Mouse (Mus musculus) thymus, postnatal 36 days (tissue): Measurements from ENCODE around the gene Pih1d1.
"Not testable (repeated sequence)": the region's sequence is repeated elsewhere in the genome, so short reads cannot be mapped to it uniquely, and the experiment has no call there.

Experiments
- DNase-seq, 2 experiments: peaks; one replicate each; pipeline ENCODE4 v3.0.0; 2022; ENCODE audit warnings: mixed read lengths in 2 of 2

Gene Pih1d1

DNA sequence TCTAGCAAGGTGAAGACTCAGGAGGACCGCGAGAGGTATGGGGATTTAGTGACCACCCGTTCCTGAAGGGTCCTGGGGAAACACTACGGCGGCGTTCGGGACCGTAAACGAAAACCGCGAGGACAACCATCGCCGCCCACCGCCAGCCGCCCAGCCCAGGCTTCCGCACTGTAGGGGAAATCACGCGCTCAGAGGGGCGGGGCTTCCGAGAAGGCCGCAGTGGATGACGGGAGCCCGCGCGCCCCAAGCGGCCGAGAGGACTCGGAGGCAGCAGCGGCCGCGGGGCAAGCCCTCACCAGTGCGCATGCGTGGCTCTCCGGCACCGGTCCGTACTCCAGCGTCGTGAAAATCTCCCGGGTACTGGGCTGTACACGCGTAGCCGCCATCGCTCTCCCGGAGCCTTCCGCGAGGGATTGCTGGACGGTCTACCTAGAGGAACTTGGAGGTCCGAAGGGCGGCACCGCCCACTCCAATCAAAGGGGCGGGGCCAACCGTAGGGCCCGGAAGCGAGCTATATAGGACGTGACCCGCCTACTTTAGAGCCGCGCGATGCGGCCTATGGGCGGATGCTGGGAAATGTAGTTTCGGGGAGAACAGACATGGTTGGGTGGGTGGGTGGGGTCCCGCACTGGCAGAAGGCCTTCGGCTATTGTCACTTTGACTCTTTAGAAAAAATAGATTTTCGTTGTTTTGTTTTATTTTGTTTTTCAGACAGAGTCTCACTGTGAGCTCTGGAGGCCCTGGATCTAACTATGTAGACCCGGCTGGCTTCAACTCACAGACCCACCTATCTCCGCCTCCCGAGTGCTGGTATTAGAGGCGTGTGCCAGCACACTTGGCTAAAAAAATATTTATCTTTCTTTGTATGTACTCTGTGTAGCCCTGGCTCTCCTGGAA, at the start of gene Pih1d1, which contains the start of gene Aldh16a1:
TSS of gene Pih1d1 (plus strand) at position 208 of the 897 bp plus-strand sequence.
TSS of gene Aldh16a1 (minus strand) at position 489 of the 897 bp plus-strand sequence.
- peak; percentile 97 to 98 for DNase-seq

DNA sequence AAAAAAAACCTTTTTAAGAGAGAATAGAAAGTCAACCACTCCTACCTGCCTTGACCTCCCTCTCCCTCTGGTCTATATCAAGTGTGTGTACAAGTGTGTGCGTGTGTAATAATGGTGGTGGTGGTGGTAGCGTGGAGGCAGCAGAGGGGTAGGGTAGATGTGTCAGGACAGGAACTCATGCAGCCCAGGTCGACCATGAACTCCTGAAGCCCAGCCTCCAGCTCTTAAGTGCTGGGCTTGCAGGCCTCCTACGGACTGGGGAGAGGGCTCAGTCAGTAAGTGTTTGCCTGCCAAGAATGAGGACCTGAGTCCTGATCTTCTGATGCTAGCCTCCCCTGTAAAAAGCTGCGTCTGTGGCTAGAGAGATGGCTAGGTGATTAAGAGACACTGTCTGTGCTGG, 49.2 kb upstream of the Pih1d1 start:
- no peak for DNase-seq

DNA sequence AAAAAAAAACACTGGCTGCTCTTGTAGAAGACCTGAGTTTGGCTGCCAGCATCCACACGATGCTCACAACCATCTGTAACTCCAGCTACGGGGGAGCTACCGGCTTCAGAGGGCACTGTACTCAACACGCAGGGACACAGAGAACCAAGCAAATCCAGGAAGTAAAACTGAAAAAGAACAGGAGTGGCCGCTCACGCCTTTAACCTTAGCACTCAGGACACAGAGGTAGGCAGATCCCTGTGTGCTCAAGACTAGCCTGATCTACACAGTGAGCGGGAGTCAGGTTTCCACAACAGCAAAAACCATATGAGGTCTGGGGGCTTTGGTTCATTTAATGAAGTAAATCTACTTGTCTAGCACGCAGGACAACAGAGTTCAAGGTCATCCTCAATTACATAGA, 48.6 kb upstream of the Pih1d1 start:
- no peak for DNase-seq

DNA sequence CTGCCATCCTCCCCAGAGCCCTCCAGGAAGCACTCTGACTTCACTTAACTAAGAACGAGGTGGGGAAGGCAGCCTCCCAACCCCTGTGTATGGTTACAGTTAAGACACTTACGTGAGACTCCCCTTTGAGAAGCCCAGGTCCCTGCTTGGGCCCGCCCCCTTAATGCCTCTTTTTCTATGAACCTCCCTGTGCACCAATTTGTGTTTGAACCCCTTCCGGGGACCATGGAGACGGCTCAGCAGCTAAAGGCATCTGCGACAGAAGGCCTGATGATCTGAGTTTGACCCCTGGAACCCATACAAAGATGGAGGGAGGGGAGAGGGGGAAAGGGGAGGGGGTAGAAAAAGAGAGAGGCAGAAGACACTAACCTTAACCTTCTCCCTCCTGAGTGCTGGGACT, 47.7 kb upstream of the Pih1d1 start:
- no peak for DNase-seq

DNA sequence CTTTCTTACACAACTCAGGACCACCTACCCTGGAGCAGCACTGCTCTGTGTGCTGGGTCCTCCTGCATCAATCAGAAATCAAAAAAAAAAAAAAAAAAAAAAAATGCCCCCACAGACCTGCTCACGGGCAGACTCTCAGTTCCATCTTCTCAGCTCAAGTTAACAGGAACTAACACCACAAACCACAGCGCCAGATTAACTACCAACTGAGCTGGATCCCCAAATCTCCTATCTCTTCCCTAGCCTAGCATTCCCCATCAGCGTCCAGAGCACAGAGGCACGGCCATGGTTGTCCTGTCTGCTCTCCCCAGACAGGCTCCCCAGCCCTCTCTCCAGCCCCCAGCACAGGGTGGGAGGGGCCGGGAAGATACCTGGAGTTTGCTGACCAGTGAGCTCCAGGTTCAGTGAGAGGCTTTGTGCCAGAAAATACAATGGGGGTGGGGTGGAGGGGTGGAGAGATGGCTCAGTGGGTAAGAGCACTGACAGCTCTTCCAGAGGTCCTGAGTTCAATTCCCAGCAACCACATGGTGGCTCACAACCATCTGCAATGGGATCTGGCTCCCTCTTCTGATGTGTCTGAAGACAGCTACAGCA, 47.0 kb upstream of the Pih1d1 start:
- DNase-seq, result no peak

DNA sequence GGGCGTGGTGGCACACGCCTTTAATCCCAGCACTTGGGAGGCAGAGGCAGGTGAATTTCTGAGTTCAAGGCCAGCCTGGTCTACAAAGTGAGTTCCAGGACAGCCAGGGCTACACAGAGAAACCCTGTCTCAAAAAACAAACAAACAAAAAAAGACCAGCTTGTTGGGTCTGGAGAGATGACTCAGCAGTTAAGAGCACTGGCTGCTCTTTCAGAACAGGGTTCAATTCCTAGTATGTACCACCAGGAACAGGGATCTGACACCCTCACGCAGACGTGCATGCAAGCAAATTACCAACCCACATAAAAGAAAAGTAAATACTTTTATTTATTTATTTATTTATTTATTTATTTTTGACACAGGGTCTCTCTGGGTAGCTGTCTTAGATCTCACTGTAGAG, 44.0 kb upstream of the Pih1d1 start:
- DNase-seq, result not testable (repeated sequence)

DNA sequence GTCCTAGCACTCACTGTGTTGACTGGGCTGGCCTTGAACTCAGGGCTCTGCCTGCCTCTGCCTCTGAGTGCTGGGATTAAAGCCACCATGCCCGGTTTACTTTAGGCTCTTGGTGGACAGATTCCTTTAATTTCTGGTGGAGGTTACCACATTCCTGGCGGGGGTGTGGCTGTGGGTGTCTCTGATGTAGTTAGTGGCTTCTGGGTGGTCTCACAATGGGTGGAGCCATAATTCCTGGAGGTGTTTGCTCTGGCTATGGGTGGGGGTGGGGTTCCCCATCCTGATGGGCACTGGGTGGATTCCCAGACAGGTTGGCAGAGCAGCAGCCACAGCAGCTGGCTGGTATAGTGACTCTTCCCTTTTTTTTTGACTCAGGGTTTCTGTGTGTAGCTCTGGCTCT, 42.2 kb upstream of the Pih1d1 start:
- no peak for DNase-seq

DNA sequence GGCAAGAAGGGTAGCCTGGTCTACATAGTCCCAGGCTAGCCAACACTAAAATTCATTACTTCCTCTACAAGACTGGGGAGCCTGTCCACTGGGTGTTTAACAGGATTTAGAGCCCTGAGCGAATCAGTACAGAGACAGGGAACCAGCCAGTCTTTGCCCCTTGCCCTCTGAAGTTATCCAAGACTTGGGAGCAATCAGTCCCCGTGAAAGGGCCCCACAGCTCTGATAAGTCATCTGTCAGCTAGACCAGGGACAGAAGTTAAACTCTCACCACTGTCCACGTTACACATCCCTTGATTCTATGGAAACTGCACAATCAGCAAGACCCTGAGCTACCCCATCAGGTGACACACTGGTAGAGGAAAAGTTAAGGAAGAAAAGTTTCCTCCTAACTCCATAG, 41.6 kb upstream of the Pih1d1 start:
- no peak for DNase-seq

DNA sequence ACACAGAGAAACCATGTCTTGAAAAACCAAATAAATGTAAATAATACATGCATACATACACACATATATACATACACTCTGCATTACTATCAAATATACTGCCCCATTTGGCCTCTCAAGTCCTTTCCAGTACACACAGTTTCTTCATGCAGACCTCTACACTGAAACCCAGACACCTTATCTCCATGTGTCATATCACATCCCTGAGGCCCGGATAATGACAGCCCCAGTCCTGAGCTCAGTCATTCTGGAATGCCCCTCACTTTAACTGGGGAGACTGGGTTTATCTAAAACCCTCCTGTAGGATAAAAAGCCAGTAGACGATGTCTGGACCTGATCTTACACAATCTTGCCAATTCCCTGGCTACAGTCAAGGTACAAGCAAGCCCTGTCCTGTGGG, 40.6 kb upstream of the Pih1d1 start:
- DNase-seq, result no peak

DNA sequence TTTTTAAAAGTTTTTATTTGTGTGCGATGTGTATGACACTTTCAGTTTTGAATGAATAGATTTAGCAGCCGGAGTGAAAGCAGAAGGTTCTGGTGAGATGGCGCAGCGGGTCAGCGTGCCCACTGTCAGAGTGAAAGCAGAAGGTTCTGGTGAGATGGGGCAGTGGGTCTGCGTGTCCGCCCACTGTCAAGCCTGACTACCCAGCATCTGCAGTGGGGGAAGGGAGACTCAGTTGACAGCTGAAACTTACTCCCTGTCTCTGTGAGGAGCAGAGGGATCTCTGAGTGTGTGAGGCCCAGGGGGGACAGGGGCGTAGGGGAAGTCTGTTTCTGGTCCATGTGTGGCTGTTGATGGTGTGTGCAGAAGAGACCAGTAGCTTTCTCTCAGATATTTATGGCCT, 36.5 kb upstream of the Pih1d1 start:
- DNase-seq, result no peak

DNA sequence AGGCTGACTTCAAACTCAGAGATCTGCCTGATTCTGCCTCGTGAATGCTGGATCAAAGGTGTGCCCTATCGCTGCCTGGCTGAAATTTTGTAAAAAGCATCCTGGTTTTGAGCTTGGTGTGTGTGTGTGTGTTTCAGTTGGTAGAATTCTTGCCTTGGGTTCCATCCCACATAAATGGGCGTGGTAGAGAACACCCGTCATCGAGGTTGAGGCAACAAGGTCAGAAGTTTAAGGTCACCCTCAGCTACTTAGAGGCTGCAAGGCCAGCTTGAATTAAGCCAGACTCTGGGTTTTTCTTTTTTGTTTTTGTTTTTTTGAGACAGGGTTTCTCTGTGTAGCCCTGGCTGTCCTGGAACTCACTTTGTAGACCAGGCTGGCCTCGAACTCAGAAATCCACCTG, 35.8 kb upstream of the Pih1d1 start:
- no peak for DNase-seq

DNA sequence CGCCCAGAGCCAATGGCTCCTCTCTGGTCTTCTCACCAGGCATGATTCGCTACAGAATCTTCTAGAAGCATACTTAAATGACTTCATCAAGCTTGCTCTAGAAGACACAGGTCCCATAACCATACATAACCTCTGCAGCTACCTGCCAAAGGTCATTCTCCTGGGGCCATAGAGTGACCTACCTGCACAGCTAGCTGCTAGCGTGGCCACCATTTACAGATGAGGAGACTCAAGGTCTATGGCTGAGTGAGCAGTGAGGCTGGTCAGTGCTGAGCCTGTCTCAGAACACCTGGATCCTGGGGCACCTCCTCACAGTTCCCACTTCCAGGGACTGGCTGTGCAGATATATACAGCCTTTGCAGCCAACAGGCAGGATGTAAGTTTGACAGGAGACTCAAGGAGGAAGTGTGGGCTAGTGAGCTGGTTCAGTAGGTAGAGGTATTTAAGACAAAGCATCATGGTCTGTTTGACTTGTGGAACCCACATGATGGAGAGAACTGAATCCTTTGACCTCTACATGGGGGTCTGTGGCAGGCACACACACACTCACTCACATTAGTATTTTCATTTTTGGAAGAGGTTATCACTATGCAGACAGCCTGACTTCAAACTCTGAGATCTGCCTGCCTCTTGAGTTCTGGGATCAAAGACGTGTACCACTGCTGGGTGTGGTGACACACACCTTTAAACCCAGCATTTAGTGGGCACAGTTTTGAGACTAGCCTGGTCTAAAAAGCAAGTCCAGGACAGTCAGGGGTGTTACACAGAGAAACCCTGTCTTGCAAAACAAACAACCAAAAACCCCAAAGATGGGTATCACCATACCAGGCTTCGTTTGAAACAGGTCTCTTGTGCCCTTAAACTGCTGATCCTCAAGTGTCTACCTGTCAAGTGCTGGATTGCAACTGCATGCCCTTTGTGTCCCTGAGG, 34.1 kb upstream of the Pih1d1 start:
- no peak for DNase-seq

DNA sequence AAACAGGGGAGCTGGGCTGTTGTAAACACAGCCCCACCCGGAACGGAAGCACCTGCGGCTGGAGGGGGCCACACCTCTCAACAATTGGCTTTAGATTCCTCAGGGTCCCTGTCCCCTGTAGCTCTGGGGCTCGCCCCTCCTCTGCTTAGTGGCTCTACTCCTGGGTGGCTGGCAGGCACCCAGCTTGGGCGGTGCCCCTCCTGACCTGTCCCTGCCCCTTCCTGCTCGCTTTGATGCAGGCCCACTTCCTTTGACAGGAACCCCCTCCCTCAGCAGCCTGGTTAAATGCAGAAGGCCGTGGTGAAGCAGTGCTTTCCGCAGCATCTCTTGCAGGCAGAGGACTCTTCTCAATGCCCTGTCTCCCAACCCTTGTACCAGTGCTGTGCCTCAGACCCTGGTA, 32.7 kb upstream of the Pih1d1 start:
- peak; percentile 85 to 92 for DNase-seq

DNA sequence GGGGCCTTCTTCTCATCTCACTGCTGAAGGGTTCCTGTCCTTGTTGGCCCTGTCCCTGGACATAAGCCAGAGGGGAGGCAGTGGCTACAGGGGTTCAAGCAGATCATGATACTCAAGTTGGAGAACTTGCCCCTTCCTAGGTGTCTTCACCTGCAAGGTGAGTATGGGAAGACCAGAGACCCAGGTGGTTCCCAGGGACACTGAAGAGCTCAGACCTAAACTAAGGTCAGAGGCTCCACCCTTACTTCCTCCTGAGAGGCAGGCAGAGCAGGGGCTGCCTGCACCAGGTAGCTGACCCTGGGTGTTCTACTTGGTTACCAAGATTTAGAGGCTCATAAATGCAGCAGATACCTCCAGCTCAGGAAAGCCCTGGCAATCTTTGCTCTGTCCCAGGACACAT, 32.1 kb upstream of the Pih1d1 start:
- no peak for DNase-seq

DNA sequence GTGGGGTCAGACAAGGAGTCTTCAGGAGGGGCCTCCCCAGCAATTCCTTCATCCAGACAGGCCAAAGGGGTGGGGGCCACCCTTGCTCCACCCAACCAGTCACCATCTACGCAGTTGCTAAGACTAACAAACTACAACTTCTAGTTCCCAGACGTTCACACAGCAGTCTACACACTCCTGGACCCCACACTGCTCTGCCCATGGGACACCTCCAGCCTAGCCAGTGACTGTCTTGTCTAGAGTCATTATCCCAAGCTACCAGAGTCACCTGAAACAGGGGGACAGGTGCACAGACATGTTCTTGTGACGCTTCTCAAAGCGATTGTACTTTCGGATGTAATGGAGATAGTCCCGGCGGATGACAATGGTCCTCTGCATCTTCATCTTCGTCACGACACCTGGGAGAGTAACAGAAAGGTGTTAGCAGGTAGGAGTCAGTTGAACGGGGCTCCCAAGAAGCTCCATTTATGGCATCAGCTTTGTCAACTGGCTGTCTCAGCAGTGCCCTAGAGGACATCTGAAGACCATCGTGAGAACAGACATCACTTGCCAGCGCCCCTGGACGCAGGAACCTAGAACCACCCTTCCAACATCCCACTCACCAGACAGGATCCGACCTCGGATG, 31.4 kb upstream of the Pih1d1 start:
- DNase-seq, result no peak

DNA sequence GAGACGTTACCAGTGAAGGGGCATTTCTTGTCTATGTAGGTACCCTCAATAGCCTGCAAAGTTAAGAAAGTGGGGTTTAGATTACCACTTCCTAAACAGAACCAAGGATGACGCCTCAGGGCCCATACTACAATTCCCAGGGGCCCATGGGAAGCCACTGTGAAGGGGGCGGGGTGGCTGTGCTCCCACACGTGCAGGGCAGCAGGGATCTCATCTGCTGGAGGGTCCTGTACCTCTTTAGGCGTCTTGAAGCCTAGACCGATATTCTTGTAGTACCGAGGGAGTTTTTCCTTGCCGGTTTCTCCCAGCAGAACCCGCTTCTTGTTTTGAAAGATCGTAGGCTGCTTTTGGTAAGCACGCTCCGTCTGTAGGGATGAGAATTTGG, 30.9 kb upstream of the Pih1d1 start:
- peak in 1 of 2 experiments; percentile 59 for DNase-seq

DNA sequence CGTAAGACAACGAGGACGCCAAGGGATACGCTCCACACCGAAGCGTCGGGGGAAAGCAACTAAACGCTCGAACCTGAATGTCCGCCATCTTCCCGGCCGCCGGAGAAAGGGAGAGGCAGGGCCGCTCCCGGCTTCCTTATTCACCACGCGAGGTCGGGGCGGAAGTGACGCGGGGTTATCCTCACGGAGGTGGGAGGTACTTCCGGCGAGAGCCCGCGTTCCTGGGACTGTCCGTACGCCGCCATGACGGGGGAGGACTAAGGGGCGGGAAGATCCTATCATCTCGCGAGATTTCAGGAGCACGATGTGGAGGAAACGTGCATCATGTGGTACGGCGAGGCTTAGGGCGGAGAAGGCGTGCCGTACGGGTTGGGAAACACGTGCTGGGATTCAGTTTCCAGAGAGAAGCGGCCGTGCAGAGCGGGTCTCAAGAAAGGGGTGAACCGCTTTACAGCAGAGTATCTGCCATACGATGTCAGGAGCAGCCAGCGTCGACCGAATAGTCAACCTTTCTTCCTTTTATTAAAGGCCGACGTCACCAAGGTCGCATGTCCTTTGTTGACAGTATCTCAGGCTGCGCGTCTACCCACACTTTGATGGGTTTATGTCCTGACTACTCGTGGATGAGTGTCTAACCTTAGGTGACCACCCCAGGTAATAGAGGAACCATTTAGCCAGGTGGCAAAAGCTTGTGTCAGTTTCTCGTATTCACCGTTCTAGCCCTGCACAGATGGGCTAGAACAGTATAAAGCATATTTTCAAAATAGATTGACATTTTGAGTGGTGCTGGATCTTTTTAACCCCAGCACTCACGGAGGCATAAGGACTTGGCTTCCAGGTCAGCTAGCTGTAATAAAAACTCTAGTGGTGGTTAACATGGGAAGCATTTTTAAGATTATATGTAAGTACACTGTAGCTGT, 29.6 kb upstream of the Pih1d1 start, which contains the start of gene Rps11:
TSS of gene Rps11 (minus strand) at position 216 of the 920 bp plus-strand sequence.
- DNase-seq, result peak; percentile 96 to 99

DNA sequence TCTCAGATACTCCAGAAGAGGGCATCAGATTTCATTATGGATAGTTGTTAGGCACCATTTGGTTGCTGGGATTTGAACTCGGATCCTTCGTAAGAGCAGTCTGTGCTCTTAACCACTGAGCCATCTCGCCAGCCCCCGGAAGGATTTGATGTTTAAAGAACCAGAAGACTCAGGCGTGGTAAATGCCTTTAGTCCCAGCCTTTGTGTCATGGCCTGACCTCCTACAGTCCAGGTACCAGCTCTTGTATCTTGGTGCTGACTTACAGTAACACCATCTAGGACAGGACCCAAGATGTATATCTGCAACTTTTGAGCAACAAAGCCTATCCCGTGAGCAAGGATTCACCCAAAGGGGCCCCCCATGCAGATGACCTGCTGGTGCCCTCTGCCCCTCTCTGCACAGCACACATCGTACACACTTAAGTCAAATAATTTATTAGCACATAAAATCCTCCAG, 28.9 kb upstream of the Pih1d1 start:
- no peak for DNase-seq

DNA sequence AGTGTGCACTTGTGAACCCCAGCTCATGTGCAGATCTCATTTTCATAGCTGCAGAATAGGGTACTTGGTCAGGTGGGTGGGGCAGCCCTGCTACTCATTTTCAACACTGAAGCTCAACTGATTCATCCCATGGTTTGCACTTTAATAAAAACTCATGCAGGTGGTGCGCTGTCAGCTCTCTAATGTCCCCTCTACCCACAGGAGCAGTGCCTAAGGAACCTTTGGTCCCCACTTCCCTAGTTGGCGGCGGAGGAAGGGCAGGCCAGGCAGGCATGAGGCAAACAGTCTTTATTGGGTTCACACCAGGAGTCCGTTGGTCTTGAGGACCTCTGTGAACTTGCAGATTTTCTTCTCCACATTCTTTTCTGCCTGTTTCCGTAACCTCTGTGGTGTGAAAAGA, 28.5 kb upstream of the Pih1d1 start:
- not testable (repeated sequence) for DNase-seq

DNA sequence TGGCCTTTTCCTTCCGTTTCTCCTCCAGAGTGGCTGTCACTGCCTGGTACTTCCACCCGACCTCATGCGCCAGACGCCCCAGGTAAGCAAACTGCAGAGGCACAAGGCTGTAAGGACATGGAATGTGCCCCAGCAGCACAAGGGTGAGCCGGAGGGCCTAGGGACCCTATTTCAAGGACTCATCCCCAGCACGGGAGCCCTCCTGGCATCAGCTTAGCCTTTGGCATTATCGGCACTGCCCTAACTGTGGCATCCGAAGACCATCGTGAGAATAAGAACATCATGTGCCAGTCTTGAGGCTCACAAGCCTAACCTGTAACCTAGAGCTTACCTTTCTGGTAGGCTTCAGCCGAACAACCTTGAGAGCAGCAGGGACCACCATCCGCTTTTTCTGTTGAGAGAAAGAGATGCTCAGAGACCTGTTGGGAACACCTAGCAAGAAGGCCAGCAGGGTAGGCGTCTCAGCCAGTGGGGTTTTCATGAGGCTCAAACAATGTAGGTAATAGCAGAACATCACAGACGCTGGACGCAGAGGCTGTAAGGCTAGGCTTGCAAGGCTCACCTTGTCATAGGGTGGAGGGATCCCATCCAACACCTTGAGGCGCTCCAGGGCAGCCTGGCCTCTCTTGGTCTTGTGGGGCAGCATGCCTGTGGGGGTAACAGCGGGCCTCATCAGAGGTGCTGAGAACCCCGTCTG, 27.8 kb upstream of the Pih1d1 start:
- DNase-seq, result peak in 1 of 2 experiments; percentile 30
